ENCODE assay signal across 18 mouse cellular contexts in genomic region chr1:54070121-54070520, GRCm38 (mm10).
DNase-seq lines count a peak whose midpoint lies in the region; ATAC-seq and TF ChIP-seq lines count a peak whose summit lies in the region.
"Had no signal": no experiment of that assay in that cellular context is flagged by ENCODE, and none has a peak within 500 bp of the region (broad histone marks: within the 10 kb centered on the region; RNA-seq: fewer than 3 reads in every experiment).

No protein-coding gene starts in this region.

- ATAC-seq in hindbrain, embryonic 11.5 days (ENCODE audit: low FRiP score), result no peak
- no peak for ATAC-seq in hindbrain, postnatal 0 days
- no peak for ATAC-seq in intestine, embryonic 15.5 days
- ATAC-seq: CD4-positive, CD25-positive, alpha-beta regulatory T cell, adult 4 months; forebrain, embryonic 15.5 days had no signal

- WGBS in hindbrain, embryonic 11.5 days, result 79% methylated on average over 2 of the region's 2 CpGs
- WGBS in hindbrain, postnatal 0 days, result 88% methylated on average over 2 of the region's 2 CpGs
- 64% methylated on average over 2 of the region's 2 CpGs for WGBS in embryonic facial prominence, embryonic 10.5 days
- WGBS in lung, adult 2 months, result 84% methylated on average over 2 of the region's 2 CpGs
- 90% methylated on average over 2 of the region's 2 CpGs for whole genome bisulfite sequencing in intestine, embryonic 15.5 days

- no peak for TF ChIP-seq CTCF in hindbrain, postnatal 0 days (IDR thresholded peaks at IDR 0.05; ENCODE audit: low read depth)
- TF ChIP-seq CTCF in lung, adult 2 months (IDR thresholded peaks at IDR 0.05; ENCODE audit: insufficient read depth, low read length), result no peak

- no peaks in the 10 kb centered on the region for H3K9me3 ChIP-seq in hindbrain, embryonic 11.5 days (ENCODE audit: control insufficient read depth, low read length)
- H3K9me3 ChIP-seq in hindbrain, postnatal 0 days (ENCODE audit: low read length), result no peaks in the 10 kb centered on the region
- H3K9me3 ChIP-seq in embryonic facial prominence, embryonic 10.5 days, result no peaks in the 10 kb centered on the region
- no peaks in the 10 kb centered on the region for H3K9me3 ChIP-seq in intestine, embryonic 15.5 days
- H3K9me3 ChIP-seq: forebrain, embryonic 15.5 days; G1E; heart, embryonic 12.5 days; hindbrain, embryonic 12.5 days had no signal

- peak; percentile 12 for DNase-seq in hindbrain, embryonic 11.5 days (ENCODE audit: low spot score)
- no peak for DNase-seq in hindbrain, postnatal 0 days (ENCODE audit: low spot score)
- DNase-seq in embryonic facial prominence, embryonic 10.5 days (ENCODE audit: low spot score), result peak; percentile 51
- peak; percentile 49 for DNase-seq in hindlimb bud, embryonic 11.5 days (ENCODE audit: extremely low spot score, low read depth, low spot score)
- no peak for DNase-seq in spleen, postnatal 10 days (ENCODE audit: low spot score in 2 of 2)
- DNase-seq in lung, adult 2 months, result no peak
- DNase-seq: adrenal gland, postnatal 10 days; cerebellum, adult 11 months; cerebellum, adult 9-10 months; cerebellum, postnatal 25 days; gastrocnemius, postnatal 10 days; kidney, adult 11 months had no signal

- H3K27me3 ChIP-seq in hindbrain, embryonic 11.5 days (ENCODE audit: control insufficient read depth, insufficient read depth, low read length), result no peaks in the 10 kb centered on the region
- no peaks in the 10 kb centered on the region for H3K27me3 ChIP-seq in hindbrain, postnatal 0 days (ENCODE audit: insufficient read depth, low read length)
- no peaks in the 10 kb centered on the region for H3K27me3 ChIP-seq in embryonic facial prominence, embryonic 10.5 days (replicated peaks; ENCODE audit: low read depth, poor library complexity, severe bottlenecking)
- no peaks in the 10 kb centered on the region for H3K27me3 ChIP-seq in intestine, embryonic 15.5 days (replicated peaks)
- H3K27me3 ChIP-seq: forebrain, embryonic 15.5 days; heart, embryonic 12.5 days; hindbrain, embryonic 12.5 days had no signal

- H3K4me3 ChIP-seq in hindbrain, embryonic 11.5 days (ENCODE audit: low read depth, low read length), result no peak overlapping the region
- H3K4me3 ChIP-seq in hindbrain, postnatal 0 days (ENCODE audit: low read length), result no peak overlapping the region
- H3K4me3 ChIP-seq in embryonic facial prominence, embryonic 10.5 days, result no peak overlapping the region
- H3K4me3 ChIP-seq in lung, adult 2 months (replicated peaks; ENCODE audit: extremely low read depth, low read depth, low read length), result no peak overlapping the region
- H3K4me3 ChIP-seq in intestine, embryonic 15.5 days (replicated peaks), result no peak overlapping the region
- H3K4me3 ChIP-seq: forebrain, embryonic 15.5 days; heart, embryonic 12.5 days; hindbrain, embryonic 12.5 days had no signal

- H3K36me3 ChIP-seq in hindbrain, embryonic 11.5 days (ENCODE audit: control insufficient read depth, insufficient read depth, low read length), result no peaks in the 10 kb centered on the region
- H3K36me3 ChIP-seq in hindbrain, postnatal 0 days (ENCODE audit: insufficient read depth, low read length), result no peaks in the 10 kb centered on the region
- H3K36me3 ChIP-seq in embryonic facial prominence, embryonic 10.5 days (replicated peaks), result no peaks in the 10 kb centered on the region
- H3K36me3 ChIP-seq in intestine, embryonic 15.5 days, result no peaks in the 10 kb centered on the region
- H3K36me3 ChIP-seq: forebrain, embryonic 15.5 days; G1E; heart, embryonic 12.5 days; hindbrain, embryonic 12.5 days had no signal

- no peak for TF ChIP-seq POLR2A in lung, adult 2 months (IDR thresholded peaks at IDR 0.05; ENCODE audit: borderline replicate concordance, extremely low read depth, low read depth, low read length)

- no peak overlapping the region for H3K9ac ChIP-seq in hindbrain, embryonic 11.5 days (ENCODE audit: low read depth, low read length)
- no peak overlapping the region for H3K9ac ChIP-seq in hindbrain, postnatal 0 days (replicated peaks; ENCODE audit: low read length)
- H3K9ac ChIP-seq in intestine, embryonic 15.5 days, result no peak overlapping the region
- H3K9ac ChIP-seq: forebrain, embryonic 15.5 days; heart, embryonic 12.5 days; hindbrain, embryonic 12.5 days had no signal

- no peak overlapping the region for H3K27ac ChIP-seq in hindbrain, embryonic 11.5 days (ENCODE audit: low read depth, low read length)
- no peak overlapping the region for H3K27ac ChIP-seq in hindbrain, postnatal 0 days
- no peak overlapping the region for H3K27ac ChIP-seq in embryonic facial prominence, embryonic 10.5 days (replicated peaks)
- no peak overlapping the region for H3K27ac ChIP-seq in intestine, embryonic 15.5 days
- H3K27ac ChIP-seq: forebrain, embryonic 15.5 days; hindbrain, embryonic 12.5 days had no signal

- H3K4me2 ChIP-seq in hindbrain, embryonic 11.5 days (replicated peaks; ENCODE audit: low read depth, low read length), result no peak overlapping the region
- H3K4me2 ChIP-seq in hindbrain, postnatal 0 days (ENCODE audit: low read depth, low read length), result no peak overlapping the region
- H3K4me2 ChIP-seq in intestine, embryonic 15.5 days (replicated peaks), result no peak overlapping the region
- H3K4me2 ChIP-seq: forebrain, embryonic 15.5 days; heart, embryonic 12.5 days; hindbrain, embryonic 12.5 days had no signal

- no peaks in the 10 kb centered on the region for H3K4me1 ChIP-seq in hindbrain, embryonic 11.5 days (replicated peaks; ENCODE audit: control insufficient read depth, insufficient read depth, low read length)
- H3K4me1 ChIP-seq in hindbrain, postnatal 0 days (ENCODE audit: insufficient read depth, low read length), result no peaks in the 10 kb centered on the region
- H3K4me1 ChIP-seq in embryonic facial prominence, embryonic 10.5 days, result peaks cover 16% of the 10 kb centered on the region
- H3K4me1 ChIP-seq in lung, adult 2 months (ENCODE audit: control insufficient read depth, insufficient read depth, low read length), result no peaks in the 10 kb centered on the region
- no peaks in the 10 kb centered on the region for H3K4me1 ChIP-seq in intestine, embryonic 15.5 days (replicated peaks)
- H3K4me1 ChIP-seq: forebrain, embryonic 15.5 days; hindbrain, embryonic 12.5 days had no signal

Comparison
In these comparisons a context has a peak if more than half of its experiments do, and no peak if none do; other contexts are left out.
1. DNase-seq: peak in hindbrain, embryonic 11.5 days (single experiment), embryonic facial prominence, embryonic 10.5 days (single experiment) and hindlimb bud, embryonic 11.5 days (single experiment); none in hindbrain, postnatal 0 days (single experiment), spleen, postnatal 10 days (0 of 2) and lung, adult 2 months (single experiment).